Mouse (Mus musculus) kidney, postnatal 10 days (tissue): Measurements from ENCODE around the gene Gm10912.
"Not testable (repeated sequence)": the region's sequence is repeated elsewhere in the genome, so short reads cannot be mapped to it uniquely, and the experiment has no call there.

Source experiments
- DNase-seq: peaks from one replicate; pipeline ENCODE4 v3.0.0; 2021; ENCODE audit warnings: mixed read lengths

Gm10912 gene

GRCm38 (mm10) chr2:104065526-104065925 lies at the start of gene Gm10912:
Gm10912 (plus strand) TSS chr2:104065826.
- not testable (repeated sequence) for DNase-seq

GRCm38 (mm10) chr2:104023096-104023495 lies 42.5 kb upstream of the Gm10912 start:
- DNase-seq, result no peak

- no peak for DNase-seq
These were observed 41.0 kb upstream of the Gm10912 start for GRCm38 (mm10) chr2:104024656-104025055.

- DNase-seq, result peak; percentile 94
These were observed 38.0 kb upstream of the Gm10912 start, which contains the start of gene Fbxo3 for GRCm38 (mm10) chr2:104027458-104028138. Fbxo3 (plus strand) TSS chr2:104027721.

- no peak for DNase-seq
These were observed 37.4 kb upstream of the Gm10912 start, which contains the start of gene 4931422A03Rik for GRCm38 (mm10) chr2:104028139-104028723. 4931422A03Rik (minus strand) TSS chr2:104028361.

- no peak for DNase-seq
These were observed 36.6 kb upstream of the Gm10912 start for GRCm38 (mm10) chr2:104029074-104029473.

GRCm38 (mm10) chr2:104030381-104030780 lies 35.2 kb upstream of the Gm10912 start:
- DNase-seq, result no peak

GRCm38 (mm10) chr2:104032056-104032455 lies 33.6 kb upstream of the Gm10912 start:
- DNase-seq, result no peak

- DNase-seq, result peak; percentile 77
These were observed 30.7 kb upstream of the Gm10912 start for GRCm38 (mm10) chr2:104034832-104035472.

GRCm38 (mm10) chr2:104035595-104035994 lies 30.0 kb upstream of the Gm10912 start:
- DNase-seq, result no peak

GRCm38 (mm10) chr2:104036316-104036715 lies 29.3 kb upstream of the Gm10912 start:
- no peak for DNase-seq

GRCm38 (mm10) chr2:104038236-104038635 lies 27.4 kb upstream of the Gm10912 start:
- no peak for DNase-seq

GRCm38 (mm10) chr2:104041632-104042031 lies 24.0 kb upstream of the Gm10912 start:
- no peak for DNase-seq

- no peak for DNase-seq
These were observed 22.9 kb upstream of the Gm10912 start for GRCm38 (mm10) chr2:104042766-104043165.

GRCm38 (mm10) chr2:104043624-104044478 lies 21.8 kb upstream of the Gm10912 start:
- DNase-seq, result no peak

- peak; percentile 41 for DNase-seq
These were observed 21.0 kb upstream of the Gm10912 start for GRCm38 (mm10) chr2:104044479-104045080.

- DNase-seq, result no peak
These were observed 7.2 kb upstream of the Gm10912 start for GRCm38 (mm10) chr2:104058381-104058780.

- no peak for DNase-seq
These were observed 6.7 kb upstream of the Gm10912 start for GRCm38 (mm10) chr2:104058954-104059353.

- DNase-seq, result no peak
These were observed 5.8 kb upstream of the Gm10912 start for GRCm38 (mm10) chr2:104059786-104060185.

GRCm38 (mm10) chr2:104060996-104061395 lies 4.6 kb upstream of the Gm10912 start:
- DNase-seq, result no peak

GRCm38 (mm10) chr2:104062665-104063064 lies 3.0 kb upstream of the Gm10912 start:
- no peak for DNase-seq

GRCm38 (mm10) chr2:104064152-104064551 lies 1.5 kb upstream of the Gm10912 start:
- DNase-seq, result no peak
